Mouse (Mus musculus) ES-Bruce4 (cell line): ENCODE data around the gene Atp5h.

Experiments
- CTCF ChIP-seq: IDR thresholded peaks from one replicate; pipeline ENCODE4 v1.8.1; 2011; ENCODE audit warnings: low read depth, low read length
- EP300 ChIP-seq: IDR thresholded peaks from 2 replicates; pipeline ENCODE4 v1.6.1; 2011; ENCODE audit warnings: low read depth, low read length; ENCODE audit not compliant: insufficient read depth
- POLR2A ChIP-seq: IDR thresholded peaks from one replicate; pipeline ENCODE4 v1.8.1; 2011; ENCODE audit warnings: low read length; ENCODE audit not compliant: insufficient read depth

- no peak for TF ChIP-seq CTCF
- no peak for TF ChIP-seq POLR2A
- TF ChIP-seq EP300, result no peak
Observed at GRCm38 (mm10) chr11:115447321-115447885, 27.6 kb upstream of the Atp5h start.
